Mouse (Mus musculus) small intestine, adult 2 months (tissue): Measurements from ENCODE around the gene Socs1. TPM values are rescaled to one million over a fixed set of nuclear protein-coding genes. Genes with fewer than 3 reads are reported as not detected.

Source experiments
- H3K27ac ChIP-seq: fragments of 200-500 bp; 2 replicates; pipeline ENCODE4 v1.5.1; 2012; ENCODE audit warnings: low read depth, low read length, control low read depth, inconsistent platforms; ENCODE audit not compliant: insufficient read depth
- H3K27me3 ChIP-seq: fragments of 200-500 bp; 2 replicates; pipeline ENCODE4 v1.6.1; 2012; ENCODE audit warnings: mild to moderate bottlenecking, moderate library complexity, low read length, inconsistent platforms; ENCODE audit not compliant: control insufficient read depth, insufficient read depth
- H3K36me3 ChIP-seq: fragments of 200-500 bp; 2 replicates; pipeline ENCODE4 v1.6.1; 2012; ENCODE audit warnings: mild to moderate bottlenecking, low read length, control low read depth, inconsistent platforms; ENCODE audit not compliant: control insufficient read depth, insufficient read depth
- H3K4me1 ChIP-seq: fragments of 200-500 bp; 2 replicates; pipeline ENCODE4 v1.6.1; 2012; ENCODE audit warnings: low read length, inconsistent platforms, mixed read lengths; ENCODE audit not compliant: control insufficient read depth, insufficient read depth, insufficient read length
- H3K4me3 ChIP-seq: fragments of 200-500 bp; 2 replicates; pipeline ENCODE4 v1.5.1; 2012; ENCODE audit warnings: low read depth, mild to moderate bottlenecking, control low read depth, inconsistent platforms, low read length, moderate library complexity
- CTCF ChIP-seq: fragments of 200-500 bp; IDR thresholded peaks from 2 replicates; pipeline ENCODE4 v1.5.1; 2012; ENCODE audit warnings: low read depth, mild to moderate bottlenecking, control low read depth, inconsistent platforms, low read length, moderate library complexity, mixed read lengths; ENCODE audit not compliant: insufficient replicate concordance, insufficient read length; ENCODE audit errors: extremely low read depth
- POLR2A ChIP-seq: fragments of 200-500 bp; IDR thresholded peaks from 2 replicates; pipeline ENCODE4 v1.6.1; 2012; ENCODE audit warnings: low read depth, mild to moderate bottlenecking, control low read depth, inconsistent platforms, low read length, moderate library complexity
- WGBS: fragments of 180-500 bp; shearing (Covaris S2); methylation state at CpG from one replicate; pipeline ENCODE4 v1.1.7; 2018; 5-methylcytosine and 5-hydroxymethylcytosine counted together
- polyA plus RNA-seq: library from polyadenylated mRNA; depleted of rRNA; stranded (reverse); fragments of >200 nt; gene quantifications from 2 replicates; pipeline ENCODE4 v1.2.3, GENCODE M21; 2012

Socs1 gene
- polyA plus RNA-seq, 1 experiment: 33.6 TPM

- no peaks in the 10 kb centered on the region for H3K36me3 ChIP-seq
- H3K4me3 ChIP-seq: no peak overlapping the region
- 85% methylated on average over 19 of the region's 19 CpGs for WGBS
- no peaks in the 10 kb centered on the region for H3K27me3 ChIP-seq
- TF ChIP-seq POLR2A: 0 out of 2 replicates have a peak, but pooled peaks have one; percentile 8
- no peak for TF ChIP-seq CTCF
- H3K27ac ChIP-seq: peak overlapping the region; percentile 43
- H3K4me1 ChIP-seq: peaks cover 24% of the 10 kb centered on the region
These were observed 13.4 kb downstream of the Socs1 start for GRCm38 (mm10) chr16:10771769-10772510.

- WGBS: 36% methylated on average over 4 of the region's 4 CpGs
- Histone ChIP-seq H3K27ac (0 out of 2 replicates have a peak overlapping the region, but pooled peaks have one; percentile 47), H3K4me3 (no peak overlapping the region), H3K36me3 (no peaks in the 10 kb centered on the region), H3K27me3 (no peaks in the 10 kb centered on the region), H3K4me1 (peaks cover 24% of the 10 kb centered on the region)
- TF ChIP-seq CTCF (no peak), POLR2A (no peak)
These were observed 14.6 kb downstream of the Socs1 start for GRCm38 (mm10) chr16:10770531-10771325.

- TF ChIP-seq CTCF: no peak
- TF ChIP-seq POLR2A: no peak
- Histone ChIP-seq H3K27ac (peak overlapping the region; percentile 47; the same call in 1 of the 2 replicates), H3K27me3 (no peaks in the 10 kb centered on the region), H3K36me3 (no peaks in the 10 kb centered on the region), H3K4me3 (no peak overlapping the region), H3K4me1 (peaks cover 21% of the 10 kb centered on the region)
- WGBS: 32% methylated on average over 2 of the region's 2 CpGs
These were observed 15.7 kb downstream of the Socs1 start for GRCm38 (mm10) chr16:10769661-10770060.

DNA sequence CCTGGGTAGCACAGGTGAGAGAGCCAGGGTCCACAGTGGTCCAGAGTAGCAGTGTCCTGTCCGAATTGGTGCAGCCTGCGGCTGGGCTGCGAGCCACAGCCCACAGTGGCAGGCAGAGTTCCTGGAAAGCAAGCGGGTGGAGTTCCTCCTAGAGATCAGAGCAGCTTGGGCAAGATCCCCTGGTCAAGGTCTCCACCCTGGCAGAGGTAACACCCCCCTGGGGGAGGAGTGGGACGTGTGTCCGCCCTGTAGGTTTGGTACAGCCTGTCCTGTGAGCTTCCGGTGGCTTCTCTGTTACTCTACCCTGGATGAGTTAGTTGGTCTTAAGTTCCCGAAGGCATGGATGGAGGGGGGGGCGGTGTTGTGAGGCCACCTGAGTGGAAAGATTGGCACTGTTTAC lies 16.5 kb downstream of the Socs1 start:
- Histone ChIP-seq H3K27me3 (no peaks in the 10 kb centered on the region), H3K36me3 (no peaks in the 10 kb centered on the region), H3K4me1 (peaks cover 18% of the 10 kb centered on the region), H3K4me3 (no peak overlapping the region), H3K27ac (no peak overlapping the region)
- WGBS: 53% methylated on average over 9 of the region's 9 CpGs
- TF ChIP-seq CTCF (no peak), POLR2A (no peak)

DNA sequence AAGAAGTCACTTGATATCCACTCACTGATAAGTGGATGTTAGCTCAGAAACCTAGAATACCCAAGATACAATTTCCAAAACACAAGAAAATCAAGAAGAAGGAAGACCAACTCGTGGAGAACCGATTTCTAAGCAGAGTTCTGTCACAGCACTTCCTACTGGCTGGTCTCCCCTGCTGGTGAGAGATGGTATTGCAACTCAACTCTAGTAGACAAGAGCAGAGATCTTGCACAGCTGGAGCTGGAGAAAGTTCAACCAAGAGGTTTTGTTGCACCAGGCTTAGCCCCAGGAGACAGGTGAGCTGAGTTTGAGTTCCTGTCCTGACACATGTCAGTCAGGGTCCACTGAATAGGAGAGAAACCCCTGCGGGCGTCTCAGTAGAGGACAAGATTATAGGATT lies 18.2 kb downstream of the Socs1 start:
- H3K27me3 ChIP-seq: no peaks in the 10 kb centered on the region
- H3K27ac ChIP-seq: no peak overlapping the region
- TF ChIP-seq CTCF: peak; percentile 34; the same call in 1 of the 2 replicates
- no peak for TF ChIP-seq POLR2A
- H3K4me3 ChIP-seq: no peak overlapping the region
- H3K4me1 ChIP-seq: peaks cover 18% of the 10 kb centered on the region
- H3K36me3 ChIP-seq: no peaks in the 10 kb centered on the region
- 37% methylated on average over 4 of the region's 4 CpGs for whole genome bisulfite sequencing

GRCm38 (mm10) chr16:10764323-10764722 lies 21.0 kb downstream of the Socs1 start:
- Histone ChIP-seq H3K36me3 (no peaks in the 10 kb centered on the region), H3K27me3 (no peaks in the 10 kb centered on the region), H3K4me3 (no peak overlapping the region), H3K4me1 (peaks cover 8% of the 10 kb centered on the region), H3K27ac (no peak overlapping the region)
- TF ChIP-seq CTCF: no peak
- TF ChIP-seq POLR2A: no peak
- 40% methylated on average over 2 of the region's 2 CpGs for WGBS

DNA sequence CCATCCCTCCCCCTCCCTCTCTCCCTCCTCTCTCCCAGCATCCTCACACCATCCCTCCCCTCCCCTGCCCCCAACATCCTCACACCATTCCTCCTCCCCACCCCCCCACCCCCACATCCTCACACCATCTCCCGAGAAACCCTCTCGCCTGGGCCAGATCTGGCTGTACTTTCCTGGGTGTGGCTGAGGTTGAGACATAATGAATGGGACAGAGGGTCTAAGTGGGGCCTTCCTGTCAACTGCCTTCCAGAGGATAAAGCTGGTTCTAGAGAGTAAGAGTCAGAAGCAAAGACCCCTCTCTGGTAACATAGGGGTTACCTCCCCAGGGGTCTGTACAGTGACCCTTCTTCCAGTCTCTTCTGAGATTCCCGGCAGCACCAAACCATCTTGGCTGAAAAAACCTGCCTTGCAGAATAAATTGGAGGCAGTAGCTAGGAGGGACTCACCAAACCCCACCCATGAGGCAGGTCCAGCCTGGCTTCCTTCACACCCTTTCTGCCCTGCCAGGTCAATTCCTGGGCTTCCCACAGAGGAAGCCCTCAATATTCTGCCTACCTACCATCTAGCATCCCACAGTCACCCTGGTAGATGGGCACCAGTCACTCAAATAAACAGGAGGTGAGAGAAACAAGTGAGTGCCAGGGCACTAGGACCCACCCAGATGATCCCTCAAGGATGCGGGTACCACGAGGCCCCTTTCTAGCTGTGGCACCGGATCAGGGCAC lies 21.6 kb downstream of the Socs1 start:
- WGBS: 51% methylated on average over 6 of the region's 6 CpGs
- no peak for TF ChIP-seq POLR2A
- no peak for TF ChIP-seq CTCF

More for the DNA sequence above, 21.6 kb downstream of the Socs1 start:
- H3K36me3 ChIP-seq: no peaks in the 10 kb centered on the region
- no peak overlapping the region for H3K4me3 ChIP-seq
- H3K4me1 ChIP-seq: peaks cover 5% of the 10 kb centered on the region
- H3K27me3 ChIP-seq: no peaks in the 10 kb centered on the region
- H3K27ac ChIP-seq: no peak overlapping the region
